Mouse (Mus musculus) thymus, adult 2 months (tissue): ENCODE results near the gene Lrrc23. TPM values are rescaled to one million over a fixed set of nuclear protein-coding genes. Genes with fewer than 3 reads are reported as not detected.
"Not testable (repeated sequence)": the region's sequence is repeated elsewhere in the genome, so short reads cannot be mapped to it uniquely, and the experiment has no call there.

Experiments used
- DNase-seq: peaks from one replicate; pipeline ENCODE4 v3.0.0; 2021
- H3K27ac ChIP-seq: fragments of 200-500 bp; 2 replicates; pipeline ENCODE4 v1.5.1; 2012; ENCODE audit warnings: low read length, control low read depth; ENCODE audit not compliant: control insufficient read depth, insufficient read depth
- H3K27me3 ChIP-seq: fragments of 200-500 bp; 2 replicates; pipeline ENCODE4 v1.6.1; 2012; ENCODE audit warnings: mild to moderate bottlenecking, low read length, moderate library complexity, mixed read lengths; ENCODE audit not compliant: control insufficient read depth, insufficient read depth
- H3K36me3 ChIP-seq: fragments of 200-500 bp; 2 replicates; pipeline ENCODE4 v1.6.1; 2012; ENCODE audit warnings: mild to moderate bottlenecking, low read length, moderate library complexity; ENCODE audit not compliant: control insufficient read depth, insufficient read depth
- H3K4me1 ChIP-seq: fragments of 200-500 bp; replicated peaks from 2 replicates; pipeline ENCODE4 v1.6.1; 2012; ENCODE audit warnings: low read length; ENCODE audit not compliant: control insufficient read depth, insufficient read depth
- H3K4me3 ChIP-seq: fragments of 200-500 bp; 2 replicates; pipeline ENCODE4 v1.5.1; 2012; ENCODE audit warnings: mild to moderate bottlenecking, low read length, control low read depth, moderate library complexity; ENCODE audit not compliant: control insufficient read depth, insufficient read depth
- CTCF ChIP-seq: fragments of 200-500 bp; IDR thresholded peaks from 2 replicates; pipeline ENCODE4 v1.5.1; 2012; ENCODE audit warnings: mild to moderate bottlenecking, control low read depth, low read length, moderate library complexity, borderline replicate concordance; ENCODE audit not compliant: control insufficient read depth, poor library complexity, insufficient read depth; ENCODE audit errors: extremely low read depth
- POLR2A ChIP-seq: fragments of 200-500 bp; IDR thresholded peaks from 2 replicates; pipeline ENCODE4 v1.6.1; 2012; ENCODE audit warnings: mild to moderate bottlenecking, low read length, control low read depth, moderate library complexity; ENCODE audit not compliant: control insufficient read depth, poor library complexity, insufficient read depth; ENCODE audit errors: extremely low read depth
- WGBS: fragments of 180-500 bp; shearing (Covaris S2); methylation state at CpG from one replicate; pipeline ENCODE4 v1.1.7; 2018; 5-methylcytosine and 5-hydroxymethylcytosine counted together
- polyA plus RNA-seq: library from polyadenylated mRNA; depleted of rRNA; stranded (reverse); fragments of >200 nt; gene quantifications from 2 replicates; pipeline ENCODE4 v1.2.3, GENCODE M21; 2012

Gene Lrrc23
- polyA plus RNA-seq, 1 experiment, result 5.5 TPM

- Histone ChIP-seq H3K4me1 (peaks cover 29% of the 10 kb centered on the region), H3K4me3 (no peak overlapping the region)
- no peak for DNase-seq
These were observed 32.4 kb upstream of the Lrrc23 start for GRCm38 (mm10) chr6:124811701-124812560.

GRCm38 (mm10) chr6:124811403-124811665, 31.8 kb upstream of the Lrrc23 start:
- no peak for DNase-seq
- TF ChIP-seq CTCF (no peak), POLR2A (no peak)
- no peak overlapping the region for H3K4me3 ChIP-seq
- H3K27ac ChIP-seq, result no peak overlapping the region
- H3K36me3 ChIP-seq, result no peaks in the 10 kb centered on the region
- no peaks in the 10 kb centered on the region for H3K27me3 ChIP-seq
- WGBS, result 94% methylated on average over 4 of the region's 4 CpGs
- peaks cover 29% of the 10 kb centered on the region for H3K4me1 ChIP-seq

More at GRCm38 (mm10) chr6:124811701-124812560, 32.4 kb upstream of the Lrrc23 start:
- Histone ChIP-seq H3K27me3 (no peaks in the 10 kb centered on the region), H3K27ac (no peak overlapping the region), H3K36me3 (no peaks in the 10 kb centered on the region; the same call in 1 of the 2 replicates)
- WGBS, result 96% methylated on average over 24 of the region's 24 CpGs
- TF ChIP-seq CTCF (no peak), POLR2A (no peak)

DNA sequence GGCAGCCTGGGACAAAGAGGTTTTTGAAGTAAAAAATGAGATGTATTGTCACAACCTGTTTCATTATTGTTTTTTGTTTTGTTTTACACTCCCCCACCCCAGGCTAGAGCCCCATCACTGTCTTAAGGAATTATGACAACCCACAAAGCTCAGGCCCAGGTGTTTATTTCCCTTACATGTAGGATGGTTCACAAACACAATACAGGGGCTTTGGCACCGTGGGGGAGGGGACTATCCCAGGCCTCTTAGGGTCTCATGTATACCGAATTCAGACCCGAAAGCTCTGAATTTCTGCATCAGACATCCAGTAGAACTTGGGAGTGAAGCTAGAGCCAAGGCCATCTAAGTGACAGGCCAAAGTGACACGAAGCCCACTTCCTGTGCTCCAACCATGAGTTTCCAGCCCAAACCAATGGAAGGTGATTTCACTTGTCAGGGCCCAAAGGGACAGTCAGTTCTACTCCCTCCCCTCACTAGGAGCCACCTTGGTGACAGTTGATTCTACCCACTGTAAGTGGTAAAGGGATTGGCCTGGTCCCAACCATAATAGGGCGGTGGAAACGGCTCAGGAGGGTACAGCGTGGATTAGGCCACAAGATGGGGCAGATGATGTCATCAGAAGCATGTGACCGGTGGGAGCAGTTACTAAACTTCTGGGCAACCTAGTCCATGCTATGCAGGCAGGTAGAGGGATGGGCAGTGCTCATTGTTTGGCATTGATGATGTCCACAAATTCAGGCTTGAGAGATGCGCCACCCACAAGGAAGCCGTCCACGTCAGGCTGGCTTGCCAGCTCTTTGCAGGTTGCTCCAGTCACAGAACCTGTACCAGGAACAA, 31.3 kb upstream of the Lrrc23 start:
- H3K27me3 ChIP-seq, DNase-seq, H3K36me3 ChIP-seq, H3K4me3 ChIP-seq, H3K27ac ChIP-seq: not testable (repeated sequence)
- WGBS, result 94% methylated on average over 11 of the region's 11 CpGs
- peaks cover 29% of the 10 kb centered on the region for H3K4me1 ChIP-seq

DNA sequence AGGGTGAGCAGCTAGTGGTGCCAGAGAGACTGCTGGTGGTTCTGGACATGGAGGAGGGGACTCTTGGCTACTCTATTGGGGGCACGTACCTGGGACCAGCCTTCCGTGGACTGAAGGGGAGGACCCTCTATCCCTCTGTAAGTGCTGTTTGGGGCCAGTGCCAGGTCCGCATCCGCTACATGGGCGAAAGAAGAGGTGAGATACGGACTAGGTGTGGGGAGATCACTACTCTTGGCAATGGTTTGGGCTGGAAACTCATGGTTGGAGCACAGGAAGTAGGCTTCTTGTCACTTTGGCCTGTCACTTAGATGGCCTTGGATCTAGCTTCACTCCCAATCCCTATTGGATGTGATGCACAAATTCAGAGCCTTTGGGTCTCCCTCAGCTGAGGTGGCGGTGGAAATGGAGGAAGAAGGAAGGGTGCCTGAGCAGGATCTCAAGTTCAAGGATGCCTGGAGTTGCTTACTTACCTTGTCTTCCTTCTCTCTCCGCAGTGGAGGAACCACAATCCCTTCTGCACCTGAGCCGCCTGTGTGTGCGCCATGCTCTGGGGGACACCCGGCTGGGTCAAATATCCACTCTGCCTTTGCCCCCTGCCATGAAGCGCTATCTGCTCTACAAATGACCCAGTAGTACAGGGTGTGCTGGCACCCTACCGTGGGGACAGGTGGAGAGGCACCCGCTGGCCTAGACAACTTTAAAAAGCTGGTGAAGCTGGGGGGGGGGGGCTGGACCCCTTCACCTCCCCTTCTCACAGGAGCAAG, 30.4 kb upstream of the Lrrc23 start:
- 84% methylated on average over 14 of the region's 14 CpGs for WGBS
- peaks cover 33% of the 10 kb centered on the region for H3K4me1 ChIP-seq
- DNase-seq, result no peak
- H3K36me3 ChIP-seq, result no peaks in the 10 kb centered on the region
- no peak for TF ChIP-seq CTCF
- no peak for TF ChIP-seq POLR2A
- H3K4me3 ChIP-seq, result peak overlapping the region; percentile 55; the same call in 1 of the 2 replicates
- H3K27me3 ChIP-seq, result no peaks in the 10 kb centered on the region
- H3K27ac ChIP-seq, result no peak overlapping the region

GRCm38 (mm10) chr6:124809052-124809774, 29.7 kb upstream of the Lrrc23 start:
- Histone ChIP-seq H3K36me3 (no peaks in the 10 kb centered on the region), H3K4me1 (peaks cover 29% of the 10 kb centered on the region), H3K27ac (no peak overlapping the region), H3K27me3 (no peaks in the 10 kb centered on the region), H3K4me3 (peak overlapping the region; percentile 55)
- peak; percentile 59; the same call in 1 of the 2 replicates for TF ChIP-seq CTCF
- 0 out of 2 replicates have a peak, but pooled peaks have one; percentile 35 for TF ChIP-seq POLR2A
- peak; percentile 73 for DNase-seq
- WGBS, result 2% methylated on average over 35 of the region's 35 CpGs
